Mouse (Mus musculus) heart, adult 10 weeks (tissue): Measurements from ENCODE around the gene Cadps. TPM values are rescaled to one million over a fixed set of nuclear protein-coding genes. Genes with fewer than 3 reads are reported as not detected.

Experiments
- polyA plus RNA-seq: library from polyadenylated mRNA; stranded (reverse); fragments of 350-450 nt; fragmentation: Illumina TruSeq; extraction: RNeasy Lipid Tissue Mini Kit (QIAGEN cat#74804); gene quantifications from one replicate; pipeline ENCODE4 v1.2.3, GENCODE M21; 2014; ENCODE audit warnings: low read depth, low replicate concordance

Gene Cadps
- not detected for polyA plus RNA-seq

GRCm38 (mm10) chr14:12822491-12823219 lies at the start of gene Cadps:
Gene Cadps, minus strand, starts transcription at chr14:12823079.

GRCm38 (mm10) chr14:12348089-12348488 lies 474.8 kb downstream of the Cadps start, which contains the start of gene Fezf2:
Gene Fezf2, minus strand, starts transcription at chr14:12348189.

